Mouse (Mus musculus): ENCODE results near the gene Lama4. TPM values are rescaled to one million over a fixed set of nuclear protein-coding genes. Genes with fewer than 3 reads are reported as not detected.

The Lama4 gene
- polyA plus RNA-seq, 1 experiment from 2014 or later = 22.3 TPM

DNA sequence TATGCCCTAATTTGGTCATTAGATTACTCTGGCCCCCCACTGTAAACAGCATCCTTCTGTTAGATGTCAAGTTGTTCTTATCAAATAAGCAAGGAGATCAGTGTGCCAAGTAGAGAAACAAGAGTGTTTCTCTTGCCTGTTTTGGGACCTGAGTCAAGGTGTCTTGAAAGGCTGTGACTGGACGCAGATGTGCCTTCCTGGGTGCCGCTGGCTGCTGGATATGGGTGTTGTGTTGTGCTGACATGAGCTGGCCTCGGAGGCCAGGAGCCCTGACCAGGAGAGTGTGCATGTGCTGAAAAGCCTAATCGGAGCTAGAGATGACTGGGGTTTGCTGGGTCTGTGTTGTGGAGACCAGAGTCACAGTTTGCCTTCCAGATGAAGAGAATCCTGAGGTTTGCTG lies 100.7 kb downstream of the Lama4 start:
- no peaks in the 10 kb centered on the region for H3K4me1 ChIP-seq
- H3K4me2 ChIP-seq = no peak overlapping the region
- no peak overlapping the region for H3K4me3 ChIP-seq (replicated peaks)
- H3K9ac ChIP-seq (replicated peaks) = no peak overlapping the region
- 98% methylated on average over 4 of the region's 4 CpGs for WGBS
- no peaks in the 10 kb centered on the region for H3K27me3 ChIP-seq (replicated peaks)
- no peak overlapping the region for H3K27ac ChIP-seq (replicated peaks)
- no peak for ATAC-seq (ENCODE audit: low FRiP score)
- no peaks in the 10 kb centered on the region for H3K36me3 ChIP-seq
- H3K9me3 ChIP-seq (replicated peaks) = no peaks in the 10 kb centered on the region

DNA sequence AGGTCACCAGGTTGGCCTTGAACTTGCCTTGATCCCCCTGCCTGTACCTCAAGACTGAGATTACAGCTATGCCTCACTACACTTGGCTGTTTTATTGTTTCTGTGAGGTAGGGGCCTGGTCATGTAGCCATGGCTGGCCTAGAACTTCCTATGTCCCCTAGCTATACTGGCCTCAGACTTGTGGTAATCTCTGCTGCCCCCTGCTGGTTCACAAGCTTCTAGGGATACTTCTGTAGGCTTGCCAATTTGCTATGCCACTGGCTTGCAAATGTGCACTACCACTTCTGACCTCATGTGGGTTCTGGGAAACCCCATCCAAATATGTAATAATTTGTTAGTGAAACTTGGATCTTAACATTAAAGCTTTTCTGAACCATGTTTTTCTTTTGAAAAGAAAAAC lies 101.6 kb downstream of the Lama4 start:
- Histone ChIP-seq H3K4me3 (replicated peaks) (no peak overlapping the region), H3K4me2 (no peak overlapping the region), H3K27me3 (replicated peaks) (no peaks in the 10 kb centered on the region), H3K27ac (replicated peaks) (no peak overlapping the region), H3K36me3 (no peaks in the 10 kb centered on the region), H3K9me3 (replicated peaks) (no peaks in the 10 kb centered on the region), H3K9ac (replicated peaks) (no peak overlapping the region), H3K4me1 (no peaks in the 10 kb centered on the region)
- ATAC-seq (ENCODE audit: low FRiP score) = peak; percentile 41; the same call in 1 of the 2 replicates

DNA sequence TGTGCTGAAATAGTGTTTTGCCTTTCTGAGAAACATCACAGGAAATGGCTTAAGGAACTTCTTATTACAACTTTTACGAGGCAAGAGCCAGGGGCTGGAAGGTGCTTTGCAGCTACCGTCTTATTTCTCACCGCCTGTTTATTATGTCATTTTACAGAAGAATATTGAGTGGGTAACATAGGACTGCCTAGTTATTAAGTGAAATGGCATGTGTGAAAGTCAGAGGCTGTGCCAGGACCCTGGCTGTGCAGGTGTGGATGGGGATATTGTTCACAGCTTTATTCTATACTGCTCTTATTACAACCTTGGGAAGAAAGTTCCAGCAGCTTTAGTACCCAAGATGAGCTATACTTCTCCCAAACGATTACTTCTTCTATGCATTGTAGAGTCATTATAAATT lies 106.7 kb downstream of the Lama4 start:
- Histone ChIP-seq H3K27ac (replicated peaks) (no peak overlapping the region), H3K9me3 (replicated peaks) (no peaks in the 10 kb centered on the region), H3K36me3 (no peaks in the 10 kb centered on the region), H3K4me2 (no peak overlapping the region), H3K9ac (replicated peaks) (no peak overlapping the region), H3K27me3 (replicated peaks) (no peaks in the 10 kb centered on the region), H3K4me3 (replicated peaks) (no peak overlapping the region), H3K4me1 (no peaks in the 10 kb centered on the region)
- WGBS = 86% methylated on average over 4 of the region's 4 CpGs
- ATAC-seq (ENCODE audit: low FRiP score) = no peak

DNA sequence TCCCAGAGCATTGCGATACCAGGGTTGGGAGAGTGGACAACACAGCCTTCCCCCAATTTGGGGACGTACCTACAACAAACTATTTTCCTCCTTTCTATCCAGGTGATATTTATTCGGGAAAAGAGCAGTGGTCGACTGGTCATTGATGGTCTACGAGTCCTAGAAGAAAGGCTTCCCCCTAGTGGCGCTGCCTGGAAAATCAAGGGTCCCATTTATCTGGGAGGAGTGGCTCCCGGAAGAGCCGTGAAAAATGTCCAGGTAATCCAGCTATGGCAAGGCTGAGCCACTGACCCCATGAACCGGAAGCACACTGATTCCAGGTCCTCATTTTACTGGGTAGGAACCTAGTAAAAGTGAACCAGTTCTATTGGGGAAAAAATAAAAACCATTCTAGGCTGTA lies 131.7 kb downstream of the Lama4 start:
- Histone ChIP-seq H3K4me1 (no peaks in the 10 kb centered on the region), H3K9ac (replicated peaks) (no peak overlapping the region), H3K4me2 (no peak overlapping the region), H3K9me3 (replicated peaks) (no peaks in the 10 kb centered on the region), H3K36me3 (peaks cover 3% of the 10 kb centered on the region; the same call in 1 of the 2 replicates), H3K4me3 (replicated peaks) (no peak overlapping the region), H3K27me3 (replicated peaks) (no peaks in the 10 kb centered on the region), H3K27ac (replicated peaks) (no peak overlapping the region)
- ATAC-seq (ENCODE audit: low FRiP score) = no peak
- 90% methylated on average over 9 of the region's 9 CpGs for WGBS

DNA sequence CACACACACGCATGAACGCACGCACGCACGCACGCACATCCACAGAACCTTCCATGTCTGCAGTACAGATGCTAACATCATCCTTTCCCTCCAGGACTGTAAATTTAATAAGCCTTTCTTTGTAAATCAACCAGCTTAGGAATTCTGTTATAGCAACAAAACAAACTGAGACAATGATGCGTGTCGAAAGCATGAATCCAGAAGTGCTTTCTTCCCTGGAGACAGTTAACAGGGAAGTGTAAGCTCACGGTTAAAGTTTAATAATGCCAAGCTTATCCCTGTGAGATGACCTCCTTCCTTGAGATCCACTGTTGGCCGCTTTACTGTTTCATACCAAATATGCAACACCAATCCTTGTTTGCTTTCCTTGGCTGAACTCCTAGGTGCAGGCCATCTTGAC lies 133.4 kb downstream of the Lama4 start:
- no peak overlapping the region for H3K9ac ChIP-seq (replicated peaks)
- no peak overlapping the region for H3K4me3 ChIP-seq (replicated peaks)
- no peak overlapping the region for H3K27ac ChIP-seq (replicated peaks)
- no peaks in the 10 kb centered on the region for H3K9me3 ChIP-seq (replicated peaks)
- H3K4me2 ChIP-seq = no peak overlapping the region
- no peaks in the 10 kb centered on the region for H3K4me1 ChIP-seq
- 91% methylated on average over 10 of the region's 10 CpGs for WGBS
- no peak for ATAC-seq (ENCODE audit: low FRiP score)
- H3K27me3 ChIP-seq (replicated peaks) = no peaks in the 10 kb centered on the region
- peaks cover 3% of the 10 kb centered on the region; the same call in 1 of the 2 replicates for H3K36me3 ChIP-seq

DNA sequence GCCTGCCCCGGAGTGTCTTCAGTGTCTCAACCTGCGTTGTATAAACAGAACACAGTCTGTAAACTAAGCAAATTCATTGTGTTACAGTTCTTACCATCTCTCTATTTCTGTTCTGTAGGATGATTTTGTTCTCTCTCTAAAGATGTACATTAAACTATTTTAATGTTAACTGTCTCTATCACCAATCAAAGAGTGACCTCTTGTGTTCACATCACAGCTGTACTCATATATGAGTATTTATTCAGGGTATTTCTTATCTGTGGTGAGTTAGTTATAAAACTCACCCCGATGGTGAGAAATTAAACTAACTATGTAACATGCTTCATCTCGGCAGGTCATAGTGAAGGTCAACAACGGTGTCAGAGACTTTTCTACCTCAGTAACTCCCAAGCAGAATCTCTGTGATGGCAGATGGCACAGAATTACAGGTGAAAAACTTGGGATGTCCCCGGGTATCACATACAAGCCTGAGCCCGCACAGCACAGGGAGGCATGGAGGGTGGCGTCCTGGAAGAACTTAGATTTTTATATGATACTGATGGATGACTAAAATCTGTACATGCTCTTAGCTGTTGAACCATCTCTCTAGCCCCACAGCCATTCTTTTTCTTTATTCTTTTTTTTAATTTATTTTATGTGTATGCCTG lies 139.6 kb downstream of the Lama4 start:
- no peak overlapping the region for H3K4me2 ChIP-seq
- H3K27ac ChIP-seq (replicated peaks) = no peak overlapping the region
- no peaks in the 10 kb centered on the region for H3K9me3 ChIP-seq (replicated peaks)
- no peak overlapping the region for H3K4me3 ChIP-seq (replicated peaks)
- no peak overlapping the region for H3K9ac ChIP-seq (replicated peaks)
- no peaks in the 10 kb centered on the region for H3K27me3 ChIP-seq (replicated peaks)
- H3K4me1 ChIP-seq = peaks cover 10% of the 10 kb centered on the region
- 95% methylated on average over 8 of the region's 8 CpGs for WGBS
- H3K36me3 ChIP-seq = no peaks in the 10 kb centered on the region
- no peak for ATAC-seq (ENCODE audit: low FRiP score)

DNA sequence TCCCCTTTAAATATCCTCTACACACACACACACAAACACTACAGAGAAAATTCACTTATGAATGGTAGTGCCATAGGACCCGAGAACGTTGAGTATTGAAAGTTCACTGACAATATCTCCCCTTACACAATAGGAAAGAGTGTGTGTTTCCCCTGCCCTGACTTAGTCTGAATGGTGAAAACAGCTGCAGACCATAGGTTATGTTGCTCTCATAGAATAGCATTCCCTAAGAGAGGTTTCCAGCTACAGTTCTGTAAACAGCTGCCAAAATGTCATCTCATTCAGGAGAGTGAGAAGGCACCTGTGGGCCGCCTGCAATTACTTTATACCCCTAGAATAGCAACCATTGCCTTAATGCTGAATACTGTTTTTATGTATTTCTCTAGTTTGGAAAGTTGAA lies 141.1 kb downstream of the Lama4 start:
- Histone ChIP-seq H3K9me3 (replicated peaks) (no peaks in the 10 kb centered on the region), H3K4me2 (no peak overlapping the region), H3K27ac (replicated peaks) (no peak overlapping the region), H3K27me3 (replicated peaks) (no peaks in the 10 kb centered on the region), H3K4me1 (peaks cover 13% of the 10 kb centered on the region), H3K36me3 (no peaks in the 10 kb centered on the region), H3K4me3 (replicated peaks) (no peak overlapping the region), H3K9ac (replicated peaks) (no peak overlapping the region)
- 65% methylated on average over 3 of the region's 3 CpGs for whole genome bisulfite sequencing
- no peak for ATAC-seq (ENCODE audit: low FRiP score)

DNA sequence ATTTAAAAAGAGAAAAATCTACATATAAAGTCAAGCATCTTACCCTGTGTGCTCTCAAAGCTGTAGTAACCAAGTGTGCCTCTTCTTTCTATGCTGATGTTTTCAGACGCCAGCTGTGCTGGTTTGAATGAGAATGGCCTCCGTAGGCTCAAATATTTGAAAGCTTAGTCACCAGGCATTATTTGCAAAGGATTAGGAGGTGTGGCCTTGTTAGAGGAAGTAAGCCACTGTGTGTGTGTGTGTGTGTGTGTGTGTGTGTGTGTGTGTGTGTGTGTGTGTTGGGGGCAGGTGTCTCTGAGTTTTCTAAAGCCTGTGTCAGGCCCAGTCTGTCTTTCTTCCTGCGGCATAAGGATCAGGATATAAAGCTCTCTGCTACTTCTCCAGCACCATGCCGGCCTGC lies 141.6 kb downstream of the Lama4 start:
- no peak for ATAC-seq (ENCODE audit: low FRiP score)
- Histone ChIP-seq H3K27me3 (replicated peaks) (no peaks in the 10 kb centered on the region), H3K9me3 (replicated peaks) (no peaks in the 10 kb centered on the region), H3K36me3 (no peaks in the 10 kb centered on the region), H3K4me2 (no peak overlapping the region), H3K4me3 (replicated peaks) (no peak overlapping the region), H3K9ac (replicated peaks) (no peak overlapping the region), H3K4me1 (peaks cover 13% of the 10 kb centered on the region), H3K27ac (replicated peaks) (no peak overlapping the region)
- 65% methylated on average over 4 of the region's 4 CpGs for WGBS

DNA sequence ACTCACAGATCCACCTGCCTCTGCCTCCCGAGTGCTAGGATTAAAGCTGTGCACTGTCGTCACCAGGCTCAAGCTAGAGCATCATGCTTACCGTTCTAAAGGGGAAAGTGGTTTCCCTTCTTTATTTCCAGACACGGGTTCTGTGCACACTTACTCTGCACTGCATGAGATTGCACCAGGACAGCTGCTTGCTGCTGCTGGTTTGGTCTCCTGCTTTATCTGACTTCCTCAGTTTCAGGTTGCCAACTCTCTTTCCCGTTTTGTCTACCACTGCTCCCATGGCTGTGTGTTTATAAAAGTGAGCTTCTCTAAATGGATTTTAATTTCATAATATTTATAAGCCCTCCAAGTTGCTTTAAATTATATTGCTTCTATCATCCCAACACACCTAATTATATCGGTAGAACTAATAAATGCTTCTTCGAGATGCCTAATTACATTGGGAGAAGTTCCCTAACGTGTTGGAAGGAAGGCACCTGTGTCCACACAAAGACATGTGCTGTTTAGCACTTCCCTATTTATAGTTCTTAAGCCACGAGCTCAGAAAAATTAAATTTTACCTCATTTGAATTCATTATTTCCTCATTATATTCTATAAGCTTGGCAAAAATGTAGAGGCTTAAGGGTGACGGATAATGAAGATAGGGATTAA lies 143.6 kb downstream of the Lama4 start:
- Histone ChIP-seq H3K4me1 (peaks cover 13% of the 10 kb centered on the region), H3K27ac (replicated peaks) (peak overlapping the region; percentile 74), H3K4me3 (replicated peaks) (no peak overlapping the region), H3K9ac (replicated peaks) (no peak overlapping the region), H3K4me2 (0 out of 2 replicates have a peak overlapping the region, but pooled peaks have one; percentile 13), H3K9me3 (replicated peaks) (no peaks in the 10 kb centered on the region), H3K36me3 (no peaks in the 10 kb centered on the region), H3K27me3 (replicated peaks) (no peaks in the 10 kb centered on the region)
- peak; percentile 67 for ATAC-seq (ENCODE audit: low FRiP score)
- WGBS = 53% methylated on average over 10 of the region's 10 CpGs

DNA sequence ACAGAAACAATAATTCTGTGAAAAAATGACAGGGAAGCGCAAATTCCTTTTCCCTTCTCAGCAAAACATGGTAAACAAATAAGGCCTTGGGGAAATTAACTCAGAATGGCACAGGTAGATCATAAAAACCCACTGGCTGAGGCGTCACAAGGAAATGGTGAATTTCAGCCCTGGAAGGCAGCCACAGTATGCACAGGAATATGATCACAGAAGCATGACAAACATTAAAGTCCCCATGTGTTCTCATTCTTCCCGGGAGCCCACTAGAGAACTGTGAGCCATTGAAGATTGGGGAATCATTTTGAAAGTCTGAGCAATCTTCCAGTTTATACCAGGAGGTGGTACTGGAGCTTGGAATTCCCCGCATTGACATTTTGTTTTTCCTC lies 144.2 kb downstream of the Lama4 start:
- H3K4me3 ChIP-seq (replicated peaks) = no peak overlapping the region
- H3K27me3 ChIP-seq (replicated peaks) = no peaks in the 10 kb centered on the region
- ATAC-seq (ENCODE audit: low FRiP score) = peak; percentile 69
- no peak overlapping the region for H3K9ac ChIP-seq (replicated peaks)
- peak overlapping the region; percentile 15; the same call in 1 of the 2 replicates for H3K4me2 ChIP-seq
- no peaks in the 10 kb centered on the region for H3K9me3 ChIP-seq (replicated peaks)
- peak overlapping the region; percentile 74 for H3K27ac ChIP-seq (replicated peaks)
- peaks cover 13% of the 10 kb centered on the region for H3K4me1 ChIP-seq
- no peaks in the 10 kb centered on the region for H3K36me3 ChIP-seq
- 27% methylated on average over 4 of the region's 4 CpGs for WGBS

DNA sequence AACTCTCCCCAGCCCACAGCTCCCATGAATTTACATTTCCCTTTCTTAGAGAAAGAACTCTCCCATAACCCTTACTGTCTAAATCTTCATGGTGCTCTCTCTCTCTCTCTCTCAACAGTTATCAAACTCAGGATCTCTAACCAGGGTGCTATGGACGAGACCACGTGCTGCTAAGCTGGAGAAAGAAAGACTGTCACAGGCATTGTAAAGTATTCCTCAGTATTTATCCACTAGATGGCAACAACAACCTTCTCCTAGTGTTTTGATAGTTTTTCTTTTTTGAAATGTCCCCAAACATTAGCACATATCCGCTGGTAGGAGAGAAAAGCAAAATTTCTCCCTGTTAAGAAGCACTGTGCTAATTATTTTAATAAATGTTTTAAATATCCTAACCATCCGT lies 156.1 kb downstream of the Lama4 start:
- no peak overlapping the region for H3K27ac ChIP-seq (replicated peaks)
- peak; percentile 65; the same call in 1 of the 2 replicates for ATAC-seq (ENCODE audit: low FRiP score)
- no peaks in the 10 kb centered on the region for H3K4me1 ChIP-seq
- no peaks in the 10 kb centered on the region for H3K27me3 ChIP-seq (replicated peaks)
- no peak overlapping the region for H3K4me3 ChIP-seq (replicated peaks)
- H3K9ac ChIP-seq (replicated peaks) = no peak overlapping the region
- 30% methylated on average over 4 of the region's 4 CpGs for WGBS
- no peak overlapping the region for H3K4me2 ChIP-seq
- H3K9me3 ChIP-seq (replicated peaks) = no peaks in the 10 kb centered on the region
- H3K36me3 ChIP-seq = peaks cover 5% of the 10 kb centered on the region; the same call in 1 of the 2 replicates

Data from neural tube, embryonic 15.5 days (tissue).